Mouse (Mus musculus) erythroblast, embryonic 14.5 days (primary cell): ENCODE measurements around the gene Fgfr2.

Experiments
- GATA1 ChIP-seq: IDR thresholded peaks from 2 replicates; pipeline ENCODE4 v1.6.1; 2012; ENCODE audit warnings: low read length, inconsistent platforms, mixed read lengths
- TAL1 ChIP-seq: IDR thresholded peaks from 3 replicates; pipeline ENCODE4 v1.6.1; 2012; ENCODE audit warnings: low read length, inconsistent platforms, mixed read lengths

- TF ChIP-seq GATA1 (no peak), TAL1 (no peak)
These were observed 855.2 kb downstream of the Fgfr2 start for GRCm38 (mm10) chr7:132267721-132268498.
